In genomic region chr17:24470701-24471527, GRCm38 (mm10) we compare ENCODE assay signal across 8 mouse cellular contexts. TPM values are rescaled to one million over a fixed set of nuclear protein-coding genes. Genes with fewer than 3 reads are reported as not detected.
A peak's percentile ranks its signal among the peaks of the same experiment; 100 is the strongest.
DNase-seq lines count a peak whose midpoint lies in the region; ATAC-seq and TF ChIP-seq lines count a peak whose summit lies in the region.

No protein-coding gene starts in this region.

- WGBS in lung, adult 2 months = 1% methylated on average over 68 of the region's 68 CpGs
- under 1% methylated on average over 68 of the region's 68 CpGs for WGBS in hindbrain, embryonic 16.5 days
- WGBS in liver, embryonic 16.5 days (ENCODE audit: insufficient replicate concordance) = under 1% methylated on average over 68 of the region's 68 CpGs

- H3K9me3 ChIP-seq in hindbrain, embryonic 16.5 days (ENCODE audit: control insufficient read depth, low read length) = no peaks in the 10 kb centered on the region
- no peaks in the 10 kb centered on the region for H3K9me3 ChIP-seq in liver, embryonic 16.5 days (replicated peaks; ENCODE audit: control insufficient read depth, low read length)

- peak overlapping the region; percentile 53 for H3K27ac ChIP-seq in embryonic fibroblast, embryonic 13.5 days (ENCODE audit: insufficient read depth, low read length)
- H3K27ac ChIP-seq in hindbrain, embryonic 16.5 days (ENCODE audit: low read depth, low read length) = peak overlapping the region; percentile 88
- H3K27ac ChIP-seq in liver, embryonic 16.5 days (ENCODE audit: low read length) = peak overlapping the region; percentile 88

- TF ChIP-seq POLR2A in lung, adult 2 months (IDR thresholded peaks at IDR 0.05; ENCODE audit: borderline replicate concordance, extremely low read depth, low read depth, low read length) = no peak
- peak; percentile 27; the same call in 1 of the 2 replicates for TF ChIP-seq POLR2A in embryonic fibroblast, embryonic 13.5 days (IDR thresholded peaks at IDR 0.05; ENCODE audit: low read depth, low read length)

- H3K27me3 ChIP-seq in hindbrain, embryonic 16.5 days (replicated peaks; ENCODE audit: control insufficient read depth, insufficient read depth, low read length) = no peaks in the 10 kb centered on the region
- no peaks in the 10 kb centered on the region for H3K27me3 ChIP-seq in liver, embryonic 16.5 days (ENCODE audit: control insufficient read depth, insufficient read depth, low read depth, low read length)

- peaks cover 14% of the 10 kb centered on the region for H3K36me3 ChIP-seq in hindbrain, embryonic 16.5 days (ENCODE audit: control insufficient read depth, insufficient read depth, low read length)
- peaks cover 24% of the 10 kb centered on the region for H3K36me3 ChIP-seq in liver, embryonic 16.5 days (ENCODE audit: control insufficient read depth, insufficient read depth)

- ATAC-seq in hindbrain, embryonic 16.5 days = peak; percentile 1; the same call in 1 of the 2 replicates
- peak; percentile 16 for ATAC-seq in liver, embryonic 16.5 days (ENCODE audit: low read depth)
- ATAC-seq in inflammation-experienced regulatory T-cells, adult 6 months = no peak

- peak overlapping the region; percentile 99 for H3K4me2 ChIP-seq in hindbrain, embryonic 16.5 days (ENCODE audit: low read length)
- peak overlapping the region; percentile 91 for H3K4me2 ChIP-seq in liver, embryonic 16.5 days (ENCODE audit: low read depth, low read length)

- H3K4me3 ChIP-seq in lung, adult 2 months (replicated peaks; ENCODE audit: extremely low read depth, low read depth, low read length) = peak overlapping the region; percentile 83
- peak overlapping the region; percentile 66 for H3K4me3 ChIP-seq in embryonic fibroblast, embryonic 13.5 days (ENCODE audit: insufficient read depth, low read length)
- H3K4me3 ChIP-seq in hindbrain, embryonic 16.5 days (ENCODE audit: low read length) = peak overlapping the region; percentile 67
- peak overlapping the region; percentile 94 for H3K4me3 ChIP-seq in liver, embryonic 16.5 days (ENCODE audit: low read depth, low read length)

- H3K4me1 ChIP-seq in lung, adult 2 months (ENCODE audit: control insufficient read depth, insufficient read depth, low read length) = peaks cover 17% of the 10 kb centered on the region
- peaks cover 8% of the 10 kb centered on the region; the same call in 1 of the 2 replicates for H3K4me1 ChIP-seq in embryonic fibroblast, embryonic 13.5 days (ENCODE audit: control insufficient read depth, insufficient read depth, low read length)
- peaks cover 29% of the 10 kb centered on the region for H3K4me1 ChIP-seq in hindbrain, embryonic 16.5 days (ENCODE audit: control insufficient read depth, insufficient read depth, low read depth, low read length)
- peaks cover 23% of the 10 kb centered on the region for H3K4me1 ChIP-seq in liver, embryonic 16.5 days (ENCODE audit: control insufficient read depth, low read depth, low read length)

- no peak for DNase-seq in lung, adult 2 months
- DNase-seq in lung, postnatal 25 days (ENCODE audit: low spot score) = no peak
- DNase-seq in adrenal gland, postnatal 25 days = peak; percentile 42
- DNase-seq in right cerebral cortex, postnatal 4 days = peak; percentile 34

- TF ChIP-seq CTCF in lung, adult 2 months (IDR thresholded peaks at IDR 0.05; ENCODE audit: insufficient read depth, low read length) = no peak
- TF ChIP-seq CTCF in embryonic fibroblast, embryonic 13.5 days (IDR thresholded peaks at IDR 0.05; ENCODE audit: borderline replicate concordance, insufficient read depth, low read length) = no peak

- peak overlapping the region; percentile 78 for H3K9ac ChIP-seq in hindbrain, embryonic 16.5 days (ENCODE audit: low read depth, low read length)
- H3K9ac ChIP-seq in liver, embryonic 16.5 days (ENCODE audit: low read depth, low read length) = peak overlapping the region; percentile 96

RNA-seq across cellular contexts. Expression of gene Pgp, which starts 0.7 kb away (rescaled TPM):
- polyA plus RNA-seq in lung, adult 2 months (2012; rRNA removed) = 39.5 and 46.2 TPM in 2 replicates
- 71.8 and 83.4 TPM in 2 replicates for total RNA-seq in adrenal gland, postnatal 25 days (2021)
- 21.1 and 21.5 TPM in 2 replicates for polyA plus RNA-seq in embryonic fibroblast, embryonic 13.5 days (2011; ENCODE audit: insufficient read length, low read depth, missing spikeins)
- 83.9 and 85.4 TPM in 2 replicates for polyA plus RNA-seq in hindbrain, embryonic 16.5 days (2015; fragmentation: Nextera tagmentation; extraction: Ambion mirVana)
- 48.2 and 49.0 TPM in 2 replicates for polyA plus RNA-seq in liver, embryonic 16.5 days (2015; fragmentation: Nextera tagmentation; extraction: Ambion mirVana)
- 1 to 10 TPM; 3.5 to 6.9 (median 4.6) TPM for polyA plus RNA-seq in inflammation-experienced regulatory T-cells, adult 6 months (2017; shearing (Covaris generic))

RNA-seq across cellular contexts. Expression of gene E4f1, which starts 0.8 kb away (rescaled TPM):
- 85.9 and 90.1 TPM in 2 replicates for polyA plus RNA-seq in lung, adult 2 months (2012; rRNA removed)
- 21.7 and 33.7 TPM in 2 replicates for total RNA-seq in adrenal gland, postnatal 25 days (2021)
- 11.9 and 14.8 TPM in 2 replicates for polyA plus RNA-seq in embryonic fibroblast, embryonic 13.5 days (2011; ENCODE audit: insufficient read length, low read depth, missing spikeins)
- polyA plus RNA-seq in hindbrain, embryonic 16.5 days (2015; fragmentation: Nextera tagmentation; extraction: Ambion mirVana) = 42.3 and 43.5 TPM in 2 replicates
- 11.4 and 12.3 TPM in 2 replicates for polyA plus RNA-seq in liver, embryonic 16.5 days (2015; fragmentation: Nextera tagmentation; extraction: Ambion mirVana)
- 10 to 100 TPM; 22.1 to 49.8 (median 23.6) TPM for polyA plus RNA-seq in inflammation-experienced regulatory T-cells, adult 6 months (2017; shearing (Covaris generic))

RNA-seq across cellular contexts. Expression of gene Bricd5, which starts 2.8 kb away (rescaled TPM):
- 0.15 and 0.43 TPM in 2 replicates for polyA plus RNA-seq in lung, adult 2 months (2012; rRNA removed)
- total RNA-seq in adrenal gland, postnatal 25 days (2021) = 0.85 and 0.95 TPM in 2 replicates
- 0.50 TPM in 1 of 2 replicates, not detected in the other for polyA plus RNA-seq in embryonic fibroblast, embryonic 13.5 days (2011; ENCODE audit: insufficient read length, low read depth, missing spikeins)
- polyA plus RNA-seq in hindbrain, embryonic 16.5 days (2015; fragmentation: Nextera tagmentation; extraction: Ambion mirVana) = 0.65 and 1.2 TPM in 2 replicates
- not detected in 2 replicates for polyA plus RNA-seq in liver, embryonic 16.5 days (2015; fragmentation: Nextera tagmentation; extraction: Ambion mirVana)
- polyA plus RNA-seq in inflammation-experienced regulatory T-cells, adult 6 months (2017; shearing (Covaris generic)) = not detected

RNA-seq across cellular contexts. Expression of gene Mlst8, which starts 8.0 kb away (rescaled TPM):
- 27.5 and 43.2 TPM in 2 replicates for polyA plus RNA-seq in lung, adult 2 months (2012; rRNA removed)
- total RNA-seq in adrenal gland, postnatal 25 days (2021) = 29.7 and 37.3 TPM in 2 replicates
- 20.9 and 23.3 TPM in 2 replicates for polyA plus RNA-seq in embryonic fibroblast, embryonic 13.5 days (2011; ENCODE audit: insufficient read length, low read depth, missing spikeins)
- 36.2 and 39.3 TPM in 2 replicates for polyA plus RNA-seq in hindbrain, embryonic 16.5 days (2015; fragmentation: Nextera tagmentation; extraction: Ambion mirVana)
- 11.8 and 11.9 TPM in 2 replicates for polyA plus RNA-seq in liver, embryonic 16.5 days (2015; fragmentation: Nextera tagmentation; extraction: Ambion mirVana)
- 10 to 100 TPM; 14.0 to 14.9 (median 14.5) TPM for polyA plus RNA-seq in inflammation-experienced regulatory T-cells, adult 6 months (2017; shearing (Covaris generic))

RNA-seq across cellular contexts. Expression of gene Caskin1, which starts 17.5 kb away (rescaled TPM):
- 1.7 and 2.1 TPM in 2 replicates for polyA plus RNA-seq in lung, adult 2 months (2012; rRNA removed)
- 26.2 and 60.8 TPM in 2 replicates for total RNA-seq in adrenal gland, postnatal 25 days (2021)
- not detected in 2 replicates for polyA plus RNA-seq in embryonic fibroblast, embryonic 13.5 days (2011; ENCODE audit: insufficient read length, low read depth, missing spikeins)
- 43.6 and 44.6 TPM in 2 replicates for polyA plus RNA-seq in hindbrain, embryonic 16.5 days (2015; fragmentation: Nextera tagmentation; extraction: Ambion mirVana)
- polyA plus RNA-seq in liver, embryonic 16.5 days (2015; fragmentation: Nextera tagmentation; extraction: Ambion mirVana) = 0.08 and 0.13 TPM in 2 replicates
- under 1 TPM in 2 of 3 experiments, not detected in 1; 0.16 to 0.23 TPM for polyA plus RNA-seq in inflammation-experienced regulatory T-cells, adult 6 months (2017; shearing (Covaris generic))

Comparison
In these comparisons a context has a peak if more than half of its experiments do, and no peak if none do; other contexts are left out.
1. DNase-seq: peak in adrenal gland, postnatal 25 days (single experiment) and right cerebral cortex, postnatal 4 days (single experiment); none in lung, adult 2 months (single experiment) and lung, postnatal 25 days (single experiment).
2. Peak in every context shown above with its lines, with median percentiles within 50 percentile points of each other: H3K4me3 ChIP-seq and H3K27ac ChIP-seq.